Mouse (Mus musculus) embryo, embryonic 11.5 days (tissue): ENCODE measurements around the gene Krt79.

ENCODE experiments used
- DNase-seq: peaks from one replicate; pipeline ENCODE4 v3.0.0-alpha.2; 2012; ENCODE audit warnings: low read depth, low spot score

Gene Krt79

GRCm38 (mm10) chr15:101933024-101933423, 7.1 kb downstream of the Krt79 start:
- no peak for DNase-seq

GRCm38 (mm10) chr15:101929666-101930065, 10.5 kb downstream of the Krt79 start:
- no peak for DNase-seq

- DNase-seq = no peak
Measured at GRCm38 (mm10) chr15:101929087-101929486, 11.0 kb downstream of the Krt79 start.

GRCm38 (mm10) chr15:101927340-101928080, 12.6 kb downstream of the Krt79 start:
- no peak for DNase-seq

GRCm38 (mm10) chr15:101925041-101925440, 15.1 kb downstream of the Krt79 start:
- no peak for DNase-seq

GRCm38 (mm10) chr15:101924635-101925034, 15.5 kb downstream of the Krt79 start, which contains the start of gene Krt4:
Gene Krt4, minus strand, starts transcription at chr15:101924735.
- no peak for DNase-seq

- DNase-seq = no peak
Measured at GRCm38 (mm10) chr15:101922296-101922695, 17.8 kb downstream of the Krt79 start.

GRCm38 (mm10) chr15:101916072-101916471, 24.1 kb downstream of the Krt79 start:
- DNase-seq = no peak

GRCm38 (mm10) chr15:101904849-101905248, 35.3 kb downstream of the Krt79 start:
- DNase-seq = no peak

GRCm38 (mm10) chr15:101902171-101903149, 37.7 kb downstream of the Krt79 start:
- DNase-seq = no peak

GRCm38 (mm10) chr15:101895216-101895615, 44.9 kb downstream of the Krt79 start:
- DNase-seq = no peak

- DNase-seq = no peak
Measured at GRCm38 (mm10) chr15:101892820-101893219, 47.3 kb downstream of the Krt79 start, which contains the start of gene Krt76. Gene Krt76, minus strand, starts transcription at chr15:101892920.

- no peak for DNase-seq
Measured at GRCm38 (mm10) chr15:101879776-101880175, 60.3 kb downstream of the Krt79 start.
